In the genomic region with DNA sequence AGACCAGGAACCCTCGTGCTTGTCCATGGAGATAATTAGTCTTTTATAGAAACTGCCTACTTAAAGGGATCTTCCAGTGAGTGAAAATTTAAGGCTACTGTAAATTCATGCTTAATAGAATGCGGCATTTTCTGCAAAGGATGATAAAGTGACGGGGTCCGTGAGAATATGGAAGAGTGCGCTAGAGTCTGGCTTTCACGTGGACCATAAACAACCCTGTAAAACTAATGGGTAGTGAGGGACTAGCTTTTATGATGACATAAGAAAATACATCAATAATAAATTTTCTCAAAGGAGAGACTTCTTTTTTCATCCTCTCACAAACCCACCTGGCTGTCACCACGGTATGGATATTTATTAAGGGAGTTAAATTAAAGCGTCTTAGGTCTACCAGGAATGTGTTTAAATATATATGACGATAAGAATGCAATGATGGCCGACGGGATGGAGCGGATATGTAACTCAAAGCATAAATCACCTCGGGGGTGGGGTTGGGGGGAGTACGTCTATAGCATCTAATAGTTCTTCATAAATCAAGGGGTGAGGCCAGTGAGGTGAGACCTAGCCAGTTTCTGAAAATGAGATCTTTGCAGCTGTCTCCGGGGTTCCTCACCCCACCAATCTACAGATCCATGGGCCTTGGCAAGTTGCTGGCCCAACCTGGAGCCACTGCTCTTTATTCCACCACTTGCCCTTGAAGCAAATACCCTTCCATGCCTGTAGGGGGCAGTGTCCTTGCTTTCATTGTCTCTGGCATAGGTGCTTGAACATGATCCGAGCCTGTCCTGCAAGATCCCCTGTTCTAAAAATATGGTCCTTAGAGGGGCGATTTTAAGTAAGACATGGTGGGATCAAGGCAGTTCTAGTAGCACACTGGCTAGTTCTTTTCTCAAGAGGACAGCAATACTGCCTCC, we compare ENCODE assay signal across 15 mouse cellular contexts. TPM values are rescaled to one million over a fixed set of nuclear protein-coding genes. Genes with fewer than 3 reads are reported as not detected.
DNase-seq lines count a peak whose midpoint lies in the region; ATAC-seq and TF ChIP-seq lines count a peak whose summit lies in the region.
"Had no signal": no experiment of that assay in that cellular context is flagged by ENCODE, and none has a peak within 500 bp of the region (broad histone marks: within the 10 kb centered on the region; RNA-seq: fewer than 3 reads in every experiment).

No protein-coding gene starts in this region.

- WGBS in liver, adult 2 months, result 91% methylated on average over 17 of the region's 17 CpGs
- WGBS in liver, embryonic 11.5 days, result 86% methylated on average over 17 of the region's 17 CpGs
- 73% methylated on average over 17 of the region's 17 CpGs for WGBS in neural tube, embryonic 13.5 days

- peak; percentile 23; the same call in 1 of the 2 replicates for TF ChIP-seq CTCF in liver, adult 2 months (IDR thresholded peaks at IDR 0.05; ENCODE audit: low read depth, low read length)
- TF ChIP-seq CTCF in E14TG2a.4 (conservative IDR thresholded peaks at IDR 0.05; ENCODE audit: low read length), result peak; percentile 80

- no peak overlapping the region for H3K9ac ChIP-seq in liver, adult 2 months (ENCODE audit: low read depth, low read length)
- H3K9ac ChIP-seq in liver, embryonic 11.5 days (ENCODE audit: low read depth, low read length), result no peak overlapping the region
- no peak overlapping the region for H3K9ac ChIP-seq in neural tube, embryonic 13.5 days
- H3K9ac ChIP-seq: embryonic facial prominence, embryonic 12.5 days; hindbrain, embryonic 14.5 days; stomach, embryonic 15.5 days had no signal

- no peak overlapping the region for H3K4me2 ChIP-seq in liver, embryonic 11.5 days
- no peak overlapping the region for H3K4me2 ChIP-seq in neural tube, embryonic 13.5 days
- H3K4me2 ChIP-seq: embryonic facial prominence, embryonic 12.5 days; hindbrain, embryonic 14.5 days; stomach, embryonic 15.5 days had no signal

- no peaks in the 10 kb centered on the region for H3K27me3 ChIP-seq in liver, adult 2 months (ENCODE audit: control insufficient read depth, insufficient read depth, low read length)
- H3K27me3 ChIP-seq in liver, embryonic 11.5 days (replicated peaks; ENCODE audit: control insufficient read depth, insufficient read depth, low read length), result no peaks in the 10 kb centered on the region
- H3K27me3 ChIP-seq in E14TG2a.4 (ENCODE audit: insufficient read depth, low read length), result no peaks in the 10 kb centered on the region
- no peaks in the 10 kb centered on the region for H3K27me3 ChIP-seq in neural tube, embryonic 13.5 days
- H3K27me3 ChIP-seq: embryonic facial prominence, embryonic 12.5 days; stomach, embryonic 15.5 days had no signal

- no peak overlapping the region for H3K4me3 ChIP-seq in liver, adult 2 months (ENCODE audit: insufficient read depth, low read depth, low read length)
- H3K4me3 ChIP-seq in liver, embryonic 11.5 days (ENCODE audit: low read depth, low read length), result no peak overlapping the region
- no peak overlapping the region for H3K4me3 ChIP-seq in E14TG2a.4 (replicated peaks; ENCODE audit: low read length)
- H3K4me3 ChIP-seq in neural tube, embryonic 13.5 days, result no peak overlapping the region
- H3K4me3 ChIP-seq: embryonic facial prominence, embryonic 12.5 days; myocyte; stomach, embryonic 15.5 days had no signal

- TF ChIP-seq POLR2A in liver, adult 2 months (IDR thresholded peaks at IDR 0.05; ENCODE audit: extremely low read depth, insufficient read depth, low read length), result no peak

- no peaks in the 10 kb centered on the region for H3K4me1 ChIP-seq in liver, adult 2 months (ENCODE audit: control insufficient read depth, insufficient read depth, low read length)
- H3K4me1 ChIP-seq in liver, embryonic 11.5 days (replicated peaks; ENCODE audit: control insufficient read depth, insufficient read depth, low read length), result no peaks in the 10 kb centered on the region
- peaks cover 8% of the 10 kb centered on the region for H3K4me1 ChIP-seq in E14TG2a.4 (replicated peaks; ENCODE audit: low read depth, low read length)
- H3K4me1 ChIP-seq in neural tube, embryonic 13.5 days (replicated peaks), result no peaks in the 10 kb centered on the region
- H3K4me1 ChIP-seq: embryonic facial prominence, embryonic 12.5 days; stomach, embryonic 15.5 days had no signal

- H3K9me3 ChIP-seq in liver, embryonic 11.5 days (ENCODE audit: control insufficient read depth, low read length), result no peaks in the 10 kb centered on the region
- no peaks in the 10 kb centered on the region; the same call in 1 of the 2 replicates for H3K9me3 ChIP-seq in E14TG2a.4 (ENCODE audit: low read length)
- H3K9me3 ChIP-seq in neural tube, embryonic 13.5 days, result no peaks in the 10 kb centered on the region
- H3K9me3 ChIP-seq: embryonic facial prominence, embryonic 12.5 days; stomach, embryonic 15.5 days had no signal

- H3K36me3 ChIP-seq in liver, adult 2 months (ENCODE audit: control insufficient read depth, insufficient read depth, low read length), result no peaks in the 10 kb centered on the region
- no peaks in the 10 kb centered on the region for H3K36me3 ChIP-seq in liver, embryonic 11.5 days (ENCODE audit: control insufficient read depth, insufficient read depth, low read length)
- H3K36me3 ChIP-seq in E14TG2a.4 (ENCODE audit: insufficient read depth, low read length), result no peaks in the 10 kb centered on the region
- H3K36me3 ChIP-seq in neural tube, embryonic 13.5 days, result no peaks in the 10 kb centered on the region
- H3K36me3 ChIP-seq: embryonic facial prominence, embryonic 12.5 days; stomach, embryonic 15.5 days had no signal

- no peaks in the 10 kb centered on the region for H3K79me2 ChIP-seq in liver, adult 2 months (ENCODE audit: control insufficient read depth, insufficient read depth, low read length)

- no peak overlapping the region for H3K27ac ChIP-seq in liver, adult 2 months (replicated peaks; ENCODE audit: insufficient read depth, low read depth, low read length)
- H3K27ac ChIP-seq in liver, embryonic 11.5 days (ENCODE audit: low read depth, low read length), result no peak overlapping the region
- no peak overlapping the region for H3K27ac ChIP-seq in neural tube, embryonic 13.5 days (replicated peaks)
- H3K27ac ChIP-seq: embryonic facial prominence, embryonic 12.5 days; hindbrain, embryonic 14.5 days; stomach, embryonic 15.5 days had no signal

- no peak for ATAC-seq in liver, embryonic 11.5 days (replicated peaks; ENCODE audit: low FRiP score)
- ATAC-seq in neural tube, embryonic 13.5 days (ENCODE audit: low read depth), result peak; percentile 77
- ATAC-seq: forebrain, embryonic 16.5 days had no signal

- peak; percentile 18 for DNase-seq in embryo, embryonic 10.5 days (ENCODE audit: low spot score)
- DNase-seq in embryo, embryonic 11 days, result no peak
- no peak for DNase-seq in liver, adult 2 months (ENCODE audit: extremely low read depth, low read depth, low spot score)
- no peak for DNase-seq in liver, embryonic 11.5 days (ENCODE audit: low spot score)
- no peak for DNase-seq in left cerebral cortex, adult 18-20 months (ENCODE audit: low spot score in 2 of 2)
- DNase-seq in adrenal gland, adult 8-10 months, result no peak
- DNase-seq: heart, adult 18-20 months had no signal

RNA-seq across cellular contexts. Expression of a gene that starts 35.8 kb away (rescaled TPM):
- total RNA-seq in liver, adult 2 months (2014; rRNA removed), result not detected in 2 replicates
- polyA plus RNA-seq in liver, adult 2 months (2012; rRNA removed), result not detected in 2 replicates
- not detected in 2 replicates for polyA plus RNA-seq in liver, embryonic 11.5 days (2014; fragmentation: Nextera tagmentation; extraction: Ambion mirVana)
- not detected in 2 replicates for polyA plus RNA-seq in neural tube, embryonic 13.5 days (2015; fragmentation: Nextera tagmentation; extraction: Ambion mirVana)
- total RNA-seq in left cerebral cortex, adult 18-20 months (2021), result under 1 TPM in 1 of 2 experiments, not detected in 1; 0.12 TPM
- total RNA-seq in adrenal gland, adult 8-10 months (2022), result not detected
- total RNA-seq: heart, adult 18-20 months; megakaryocyte, adult 5-6 weeks had no signal
- polyA plus RNA-seq: embryonic facial prominence, embryonic 12.5 days; forebrain, embryonic 16.5 days; hindbrain, embryonic 14.5 days; myocyte had no signal

RNA-seq across cellular contexts. Expression of a gene that starts 39.1 kb away (rescaled TPM):
- total RNA-seq in liver, adult 2 months (2014; rRNA removed), result 15.2 and 15.8 TPM in 2 replicates
- 10.3 and 12.3 TPM in 2 replicates for polyA plus RNA-seq in liver, adult 2 months (2012; rRNA removed)
- polyA plus RNA-seq in liver, embryonic 11.5 days (2014; fragmentation: Nextera tagmentation; extraction: Ambion mirVana), result 21.2 and 24.5 TPM in 2 replicates
- polyA plus RNA-seq in neural tube, embryonic 13.5 days (2015; fragmentation: Nextera tagmentation; extraction: Ambion mirVana), result 60.9 and 67.1 TPM in 2 replicates
- 100 to 1,000 TPM; 113 to 120 TPM for total RNA-seq in left cerebral cortex, adult 18-20 months (2021)
- 100 to 1,000 TPM in 2 of 4 experiments, 10 to 100 TPM in 2; 81.3 to 109 (median 95.2) TPM for total RNA-seq in adrenal gland, adult 8-10 months (2022)
